Mouse (Mus musculus) ES-E14 (cell line): ENCODE results near the gene Plbd2. TPM values are rescaled to one million over a fixed set of nuclear protein-coding genes. Genes with fewer than 3 reads are reported as not detected.

Source experiments
- DNase-seq: peaks from one replicate; pipeline ENCODE4 v3.0.0-alpha.2; 2013; ENCODE audit warnings: low read depth, low spot score
- H3K27ac ChIP-seq: 2 replicates; pipeline ENCODE4 v1.5.1; 2012; ENCODE audit warnings: low read depth, mild to moderate bottlenecking, low read length, moderate library complexity, mixed read lengths; ENCODE audit not compliant: poor library complexity, insufficient read depth, severe bottlenecking
- H3K36me3 ChIP-seq: 2 replicates; pipeline ENCODE4 v1.6.1; 2012; ENCODE audit warnings: mild to moderate bottlenecking, low read length, moderate library complexity, mixed read lengths; ENCODE audit not compliant: control insufficient read depth, poor library complexity, insufficient read depth, severe bottlenecking
- H3K4me1 ChIP-seq, 2 experiments: fragments of 150-350 bp in 1 of 2; sonication (generic) in 1 of 2; 2 replicates each; pipeline ENCODE4 v1.6.1; 2012; ENCODE audit warnings: low read length in 2 of 2, mild to moderate bottlenecking in 1 of 2, mixed read lengths in 1 of 2; ENCODE audit not compliant: control insufficient read depth in 2 of 2, insufficient read depth in 2 of 2, poor library complexity in 1 of 2
- H3K4me3 ChIP-seq, 2 experiments: fragments of 150-350 bp in 1 of 2; sonication (generic) in 1 of 2; 2 replicates each; pipeline ENCODE4 v1.5.1; 2012; ENCODE audit warnings: low read length in 2 of 2, low read depth in 1 of 2, mild to moderate bottlenecking in 1 of 2, mixed read lengths in 1 of 2; ENCODE audit not compliant: insufficient read depth in 1 of 2, poor library complexity in 1 of 2, severe bottlenecking in 1 of 2
- H3K9ac ChIP-seq: 2 replicates; pipeline ENCODE4 v1.6.1; 2012; ENCODE audit warnings: low read depth, mild to moderate bottlenecking, low read length, mixed read lengths; ENCODE audit not compliant: poor library complexity, insufficient read depth, severe bottlenecking
- H3K9me3 ChIP-seq: fragments of 150-350 bp; sonication (generic); 2 replicates; pipeline ENCODE4 v1.6.1; 2012; ENCODE audit warnings: low read depth, mild to moderate bottlenecking, low read length; ENCODE audit not compliant: control insufficient read depth, insufficient read depth
- CHD2 ChIP-seq: IDR thresholded peaks from 2 replicates; pipeline ENCODE4 v1.6.1; 2014; ENCODE audit warnings: mild to moderate bottlenecking, low read depth, low read length, inconsistent platforms
- HCFC1 ChIP-seq: IDR thresholded peaks from 2 replicates; pipeline ENCODE4 v1.6.1; 2012; ENCODE audit warnings: low read length, inconsistent platforms, borderline replicate concordance; ENCODE audit not compliant: insufficient read depth
- MAFK ChIP-seq: IDR thresholded peaks from 2 replicates; pipeline ENCODE4 v1.6.1; 2014; ENCODE audit warnings: mild to moderate bottlenecking, low read depth, low read length, inconsistent platforms; ENCODE audit not compliant: insufficient read depth
- ZC3H11A ChIP-seq: IDR thresholded peaks from 2 replicates; pipeline ENCODE4 v1.6.1; 2012; ENCODE audit warnings: low read depth, mild to moderate bottlenecking, inconsistent platforms, low read length, borderline replicate concordance
- ZNF384 ChIP-seq: IDR thresholded peaks from 2 replicates; pipeline ENCODE4 v1.6.1; 2012; ENCODE audit warnings: low read depth, low read length, inconsistent platforms
- in situ Hi-C, 2 experiments: fragments of 600-800 bp; cut with MboI; formaldehyde crosslinking; loops; one replicate each; pipeline ENCODE4 v1.15.1; 2025; ENCODE audit warnings: low sequenced_read_pairs in 2 of 2, inconsistent platforms in 1 of 2; ENCODE audit not compliant: unreplicated experiment in 2 of 2
- total RNA-seq: library from RNA; depleted of rRNA; stranded (reverse); fragments of 300-350 nt; gene quantifications from 2 replicates; pipeline ENCODE4 v1.2.3, GENCODE M21; 2012

The Plbd2 gene
- total RNA-seq, 1 experiment: 35.3 TPM

DNA sequence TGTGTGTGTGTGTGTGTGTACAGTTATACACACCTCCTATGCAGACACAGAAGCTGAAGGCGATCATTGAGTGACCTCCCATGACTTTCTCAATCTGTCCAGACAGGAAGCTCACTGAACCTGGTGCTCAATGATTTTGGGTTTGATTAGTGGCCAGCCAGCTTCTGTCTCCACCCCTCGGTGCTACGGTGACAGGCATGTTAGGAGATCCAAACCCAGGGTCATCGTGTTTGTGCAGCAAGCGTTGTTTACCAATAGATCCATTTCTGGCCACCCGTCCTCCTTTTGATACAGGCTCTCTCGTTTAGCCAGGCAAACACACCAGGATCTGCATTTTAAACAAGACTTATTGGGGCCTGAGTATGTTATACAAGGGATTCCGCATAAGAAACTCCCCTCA, 28.2 kb upstream of the Plbd2 start:
- Histone ChIP-seq H3K36me3 (peaks cover 9% of the 10 kb centered on the region), H3K9ac (no peak overlapping the region), H3K9me3 (no peaks in the 10 kb centered on the region), H3K4me1 (peaks cover 2 to 11% of the 10 kb centered on the region in 2 experiments; a peak in 3 of 4 replicates), H3K4me3 (no peak overlapping the region), H3K27ac (no peak overlapping the region)
- no peak for TF ChIP-seq ZC3H11A
- in situ Hi-C loops: no loop called here
- DNase-seq: no peak

GRCm38 (mm10) chr5:120527296-120527964, 24.0 kb upstream of the Plbd2 start:
- Histone ChIP-seq H3K4me3 (no peak overlapping the region), H3K4me1 (peaks cover 5 to 18% of the 10 kb centered on the region in 2 experiments; a peak in 2 of 4 replicates), H3K9me3 (no peaks in the 10 kb centered on the region), H3K9ac (no peak overlapping the region), H3K36me3 (peaks cover 16% of the 10 kb centered on the region), H3K27ac (no peak overlapping the region)
- DNase-seq: no peak
- in situ Hi-C loops: no loop called here
- TF ChIP-seq ZC3H11A (no peak), HCFC1 (no peak), MAFK (no peak), CHD2 (no peak), ZNF384 (no peak)

- H3K27ac ChIP-seq: no peak overlapping the region
- no peak overlapping the region for H3K4me3 ChIP-seq
- H3K36me3 ChIP-seq: peaks cover 22% of the 10 kb centered on the region
- TF ChIP-seq ZC3H11A: no peak
- TF ChIP-seq HCFC1: no peak
- no peak for DNase-seq
- H3K9me3 ChIP-seq: no peaks in the 10 kb centered on the region
- in situ Hi-C loops: no loop called here
- H3K4me1 ChIP-seq: peaks cover 5 to 18% of the 10 kb centered on the region in 2 experiments; a peak in 2 of 4 replicates
- H3K9ac ChIP-seq: peak overlapping the region; percentile 61; the same call in 1 of the 2 replicates
Measured at GRCm38 (mm10) chr5:120526311-120526710, 22.9 kb upstream of the Plbd2 start.

DNA sequence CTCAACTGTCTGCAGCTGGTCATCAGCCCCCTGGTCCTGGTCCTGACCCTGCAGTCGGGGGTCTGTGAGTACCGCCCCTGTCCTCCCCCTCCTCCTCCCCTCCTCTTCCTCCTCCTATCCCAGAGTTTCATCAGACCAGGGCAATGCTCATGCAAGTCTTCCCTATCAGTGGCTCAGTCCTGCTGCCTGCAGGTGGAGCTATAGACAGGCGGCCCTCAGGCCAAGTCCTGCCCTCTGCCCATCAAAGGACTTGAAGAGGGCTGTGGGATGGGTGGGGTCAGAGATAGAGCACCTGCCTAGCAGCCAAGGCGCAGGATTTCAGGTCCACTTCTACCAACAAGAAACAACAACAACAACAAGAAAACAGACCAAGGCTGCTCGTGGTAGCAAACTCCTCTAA, 22.3 kb upstream of the Plbd2 start:
- Histone ChIP-seq H3K9me3 (no peaks in the 10 kb centered on the region), H3K27ac (no peak overlapping the region), H3K36me3 (peaks cover 19% of the 10 kb centered on the region), H3K4me3 (no peak overlapping the region), H3K4me1 (peaks cover 5 to 15% of the 10 kb centered on the region in 2 experiments; a peak in 2 of 4 replicates), H3K9ac (no peak overlapping the region)
- no peak for DNase-seq
- TF ChIP-seq CHD2 (no peak), ZC3H11A (no peak), HCFC1 (no peak), MAFK (no peak), ZNF384 (no peak)
- in situ Hi-C loops: no loop called here

GRCm38 (mm10) chr5:120524736-120525135, 21.3 kb upstream of the Plbd2 start:
- Histone ChIP-seq H3K9ac (no peak overlapping the region), H3K4me1 (peaks cover 5 to 15% of the 10 kb centered on the region in 2 experiments; a peak in 2 of 4 replicates), H3K9me3 (no peaks in the 10 kb centered on the region), H3K4me3 (no peak overlapping the region), H3K27ac (no peak overlapping the region), H3K36me3 (peaks cover 19% of the 10 kb centered on the region; the same call in 1 of the 2 replicates)
- TF ChIP-seq CHD2: no peak
- no peak for TF ChIP-seq MAFK
- no peak for TF ChIP-seq ZNF384
- TF ChIP-seq HCFC1: no peak
- no peak for TF ChIP-seq ZC3H11A
- no peak for DNase-seq
- in situ Hi-C loops: no loop called here
